Mouse (Mus musculus) kidney, adult 11 months (tissue): ENCODE results near the gene Vmo1.
A peak's percentile ranks its signal among the peaks of the same experiment; 100 is the strongest.
"Not testable (repeated sequence)": the region's sequence is repeated elsewhere in the genome, so short reads cannot be mapped to it uniquely, and the experiment has no call there.

Experiments
- DNase-seq: peaks from one replicate; pipeline ENCODE4 v3.0.0; 2022

Gene Vmo1

GRCm38 (mm10) chr11:70514288-70514687 is at the start of gene Vmo1:
Gene Vmo1, minus strand, starts transcription at chr11:70514616.
- DNase-seq: no peak

GRCm38 (mm10) chr11:70563470-70564275 is 49.3 kb upstream of the Vmo1 start:
- DNase-seq: peak; percentile 66

GRCm38 (mm10) chr11:70562995-70563469 is 48.6 kb upstream of the Vmo1 start:
- no peak for DNase-seq

- DNase-seq: peak; percentile 94
Measured at GRCm38 (mm10) chr11:70562287-70562994, 48.0 kb upstream of the Vmo1 start, which contains the start of gene Mink1. Gene Mink1, plus strand, starts transcription at chr11:70562881.

GRCm38 (mm10) chr11:70561937-70562286 is 47.5 kb upstream of the Vmo1 start:
- no peak for DNase-seq

GRCm38 (mm10) chr11:70557545-70557944 is 43.1 kb upstream of the Vmo1 start:
- no peak for DNase-seq

GRCm38 (mm10) chr11:70553940-70554339 is 39.5 kb upstream of the Vmo1 start:
- DNase-seq: no peak

GRCm38 (mm10) chr11:70551526-70551925 is 37.1 kb upstream of the Vmo1 start:
- DNase-seq: no peak

- no peak for DNase-seq
Measured at GRCm38 (mm10) chr11:70544496-70544895, 30.1 kb upstream of the Vmo1 start.

- DNase-seq: no peak
Measured at GRCm38 (mm10) chr11:70541415-70541814, 27.0 kb upstream of the Vmo1 start.

- no peak for DNase-seq
Measured at GRCm38 (mm10) chr11:70540928-70541327, 26.5 kb upstream of the Vmo1 start.

- peak; percentile 88 for DNase-seq
Measured at GRCm38 (mm10) chr11:70539877-70540587, 25.6 kb upstream of the Vmo1 start, which contains the start of gene Pld2. Gene Pld2, plus strand, starts transcription at chr11:70540064.

- no peak for DNase-seq
Measured at GRCm38 (mm10) chr11:70539423-70539822, 25.0 kb upstream of the Vmo1 start.

- no peak for DNase-seq
Measured at GRCm38 (mm10) chr11:70532839-70533238, 18.4 kb upstream of the Vmo1 start, which contains the start of gene Gm40193. Gene Gm40193, minus strand, starts transcription at chr11:70532939.

GRCm38 (mm10) chr11:70531065-70531464 is 16.6 kb upstream of the Vmo1 start:
- not testable (repeated sequence) for DNase-seq

- DNase-seq: no peak
Measured at GRCm38 (mm10) chr11:70528610-70529009, 14.2 kb upstream of the Vmo1 start.

- no peak for DNase-seq
Measured at GRCm38 (mm10) chr11:70526211-70526610, 11.8 kb upstream of the Vmo1 start.

GRCm38 (mm10) chr11:70525726-70526125 is 11.3 kb upstream of the Vmo1 start:
- DNase-seq: no peak

GRCm38 (mm10) chr11:70525184-70525678 is 10.8 kb upstream of the Vmo1 start, which contains the start of gene Psmb6:
Gene Psmb6, plus strand, starts transcription at chr11:70525367.
- DNase-seq: peak; percentile 95

GRCm38 (mm10) chr11:70524782-70525181 is 10.4 kb upstream of the Vmo1 start:
- DNase-seq: no peak

- DNase-seq: not testable (repeated sequence)
Measured at GRCm38 (mm10) chr11:70523306-70523989, 9.0 kb upstream of the Vmo1 start.

- no peak for DNase-seq
Measured at GRCm38 (mm10) chr11:70520178-70520769, 5.9 kb upstream of the Vmo1 start.
